Mouse (Mus musculus) intestine, postnatal 0 days (tissue): Measurements from ENCODE around the gene Hjurp. TPM values are rescaled to one million over a fixed set of nuclear protein-coding genes. Genes with fewer than 3 reads are reported as not detected.

Experiments
- ATAC-seq: fragments of 200-750 bp; cut with Nextera tagmentation; 2 replicates; pipeline ENCODE4 v1.8.0; 2017; ENCODE audit warnings: mild to moderate bottlenecking, moderate TSS enrichment, moderate library complexity
- H3K27ac ChIP-seq: fragments of 300-500 bp; sonication (generic); 2 replicates; pipeline ENCODE4 v1.5.1; 2014; ENCODE audit warnings: mild to moderate bottlenecking, low read depth, low read length, moderate library complexity
- H3K27me3 ChIP-seq: fragments of 300-500 bp; sonication (generic); replicated peaks from 2 replicates; pipeline ENCODE4 v1.6.1; 2014; ENCODE audit warnings: low read length, mixed read lengths; ENCODE audit not compliant: control insufficient read depth, insufficient read depth
- H3K36me3 ChIP-seq: fragments of 300-500 bp; sonication (generic); 2 replicates; pipeline ENCODE4 v1.6.1; 2014; ENCODE audit warnings: mild to moderate bottlenecking, moderate library complexity; ENCODE audit not compliant: control insufficient read depth, insufficient read depth
- H3K4me1 ChIP-seq: fragments of 300-500 bp; sonication (generic); replicated peaks from 2 replicates; pipeline ENCODE4 v1.6.1; 2014; ENCODE audit warnings: antibody characterized with exemption, low read length, mixed read lengths; ENCODE audit not compliant: control insufficient read depth, insufficient read depth
- H3K4me2 ChIP-seq: fragments of 300-500 bp; sonication (generic); replicated peaks from 2 replicates; pipeline ENCODE4 v1.6.1; 2014; ENCODE audit warnings: low read depth, mild to moderate bottlenecking, moderate library complexity
- H3K4me3 ChIP-seq: fragments of 300-500 bp; sonication (generic); 2 replicates; pipeline ENCODE4 v1.5.1; 2014; ENCODE audit warnings: low read depth, low read length
- H3K9ac ChIP-seq: fragments of 300-500 bp; sonication (generic); 2 replicates; pipeline ENCODE4 v1.6.1; 2014; ENCODE audit warnings: mild to moderate bottlenecking, low read depth, low read length
- H3K9me3 ChIP-seq: fragments of 300-500 bp; sonication (generic); 2 replicates; pipeline ENCODE4 v1.6.1; 2016; ENCODE audit warnings: mixed run types; ENCODE audit not compliant: control insufficient read depth
- CTCF ChIP-seq: sonication (generic); IDR thresholded peaks from 2 replicates; pipeline ENCODE4 v1.5.1; 2016; ENCODE audit warnings: low read depth, mild to moderate bottlenecking, control low read depth, antibody characterized with exemption, moderate library complexity
- WGBS: fragments of 180-500 bp; shearing (Covaris S2); extraction: QIAGEN DNeasy Blood & Tissue Kit; methylation state at CpG from one replicate; pipeline ENCODE4 v1.1.7; 2014; 5-methylcytosine and 5-hydroxymethylcytosine counted together
- polyA plus RNA-seq: library from polyadenylated mRNA; unstranded; fragments of >200 nt; fragmentation: Nextera tagmentation; extraction: Ambion mirVana; gene quantifications from 2 replicates; pipeline ENCODE4 v1.2.1, GENCODE M21; 2015

Hjurp gene
- polyA plus RNA-seq, 1 experiment from 2014 or later = 29.1 TPM

- no peak for ATAC-seq
- Histone ChIP-seq H3K27me3 (no peaks in the 10 kb centered on the region), H3K4me3 (no peak overlapping the region), H3K9ac (no peak overlapping the region), H3K36me3 (no peaks in the 10 kb centered on the region), H3K4me2 (no peak overlapping the region), H3K4me1 (no peaks in the 10 kb centered on the region), H3K27ac (no peak overlapping the region), H3K9me3 (peaks cover 22% of the 10 kb centered on the region)
- WGBS = 51% methylated on average over 2 of the region's 2 CpGs
- TF ChIP-seq CTCF = no peak
Observed at GRCm38 (mm10) chr1:88222216-88222615, 55.2 kb downstream of the Hjurp start.

GRCm38 (mm10) chr1:88220336-88220735, 57.1 kb downstream of the Hjurp start:
- peaks cover 20% of the 10 kb centered on the region for H3K9me3 ChIP-seq
- H3K9ac ChIP-seq = no peak overlapping the region
- H3K4me1 ChIP-seq = no peaks in the 10 kb centered on the region
- TF ChIP-seq CTCF = no peak
- no peaks in the 10 kb centered on the region for H3K36me3 ChIP-seq
- no peak overlapping the region for H3K4me2 ChIP-seq
- no peak overlapping the region for H3K27ac ChIP-seq
- H3K4me3 ChIP-seq = no peak overlapping the region
- no peaks in the 10 kb centered on the region for H3K27me3 ChIP-seq
- no peak for ATAC-seq

- Histone ChIP-seq H3K9me3 (peaks cover 30% of the 10 kb centered on the region), H3K9ac (no peak overlapping the region), H3K27me3 (no peaks in the 10 kb centered on the region), H3K4me1 (no peaks in the 10 kb centered on the region), H3K4me3 (no peak overlapping the region), H3K36me3 (no peaks in the 10 kb centered on the region), H3K4me2 (no peak overlapping the region), H3K27ac (no peak overlapping the region)
- 19% methylated on average over 1 of the region's 1 CpGs for WGBS
- ATAC-seq = no peak
- TF ChIP-seq CTCF = no peak
Observed at GRCm38 (mm10) chr1:88219054-88219453, 58.4 kb downstream of the Hjurp start.

GRCm38 (mm10) chr1:88218591-88218990, 58.8 kb downstream of the Hjurp start:
- Histone ChIP-seq H3K9me3 (peaks cover 35% of the 10 kb centered on the region), H3K27ac (no peak overlapping the region), H3K9ac (no peak overlapping the region), H3K27me3 (no peaks in the 10 kb centered on the region), H3K36me3 (no peaks in the 10 kb centered on the region), H3K4me1 (no peaks in the 10 kb centered on the region), H3K4me2 (no peak overlapping the region), H3K4me3 (no peak overlapping the region)
- no peak for TF ChIP-seq CTCF
- 52% methylated on average over 4 of the region's 4 CpGs for WGBS
- no peak for ATAC-seq

- Histone ChIP-seq H3K4me3 (no peak overlapping the region), H3K4me2 (no peak overlapping the region), H3K36me3 (no peaks in the 10 kb centered on the region), H3K4me1 (no peaks in the 10 kb centered on the region), H3K27ac (no peak overlapping the region), H3K9ac (no peak overlapping the region), H3K9me3 (peaks cover 39% of the 10 kb centered on the region), H3K27me3 (no peaks in the 10 kb centered on the region)
- TF ChIP-seq CTCF = no peak
- no peak for ATAC-seq
- 73% methylated on average over 9 of the region's 9 CpGs for WGBS
Observed at GRCm38 (mm10) chr1:88218051-88218450, 59.4 kb downstream of the Hjurp start.

- H3K4me1 ChIP-seq = no peaks in the 10 kb centered on the region
- no peak overlapping the region for H3K9ac ChIP-seq
- no peak for ATAC-seq
- no peaks in the 10 kb centered on the region for H3K36me3 ChIP-seq
- H3K4me3 ChIP-seq = no peak overlapping the region
- no peak overlapping the region for H3K4me2 ChIP-seq
- H3K27me3 ChIP-seq = no peaks in the 10 kb centered on the region
- H3K27ac ChIP-seq = no peak overlapping the region
- H3K9me3 ChIP-seq = peaks cover 44% of the 10 kb centered on the region
- TF ChIP-seq CTCF = no peak
- 37% methylated on average over 3 of the region's 3 CpGs for WGBS
Observed at GRCm38 (mm10) chr1:88217576-88217975, 59.9 kb downstream of the Hjurp start.

- H3K9me3 ChIP-seq = peaks cover 46% of the 10 kb centered on the region
- WGBS = 61% methylated on average over 2 of the region's 2 CpGs
- no peak for ATAC-seq
Observed at GRCm38 (mm10) chr1:88217144-88217543, 60.3 kb downstream of the Hjurp start.

More at GRCm38 (mm10) chr1:88217144-88217543, 60.3 kb downstream of the Hjurp start:
- no peak overlapping the region for H3K27ac ChIP-seq
- no peak overlapping the region for H3K4me3 ChIP-seq
- no peaks in the 10 kb centered on the region for H3K27me3 ChIP-seq
- H3K4me1 ChIP-seq = no peaks in the 10 kb centered on the region
- no peaks in the 10 kb centered on the region for H3K36me3 ChIP-seq
- no peak overlapping the region for H3K9ac ChIP-seq
- no peak for TF ChIP-seq CTCF
- no peak overlapping the region for H3K4me2 ChIP-seq
